Mouse (Mus musculus) liver, adult (tissue): ENCODE measurements around the gene Prrt3.

Source experiments
- GATA4 ChIP-seq: IDR thresholded peaks from 2 replicates; pipeline ENCODE4 v1.6.1; 2014; ENCODE audit warnings: mild to moderate bottlenecking, low read length; ENCODE audit not compliant: insufficient replicate concordance

Gene Prrt3

GRCm38 (mm10) chr6:113501388-113502084 is at the start of gene Prrt3:
Gene Prrt3 (minus strand): TSS chr6:113501931.
- no peak for TF ChIP-seq GATA4

- no peak for TF ChIP-seq GATA4
Observed at GRCm38 (mm10) chr6:113543906-113544481, 42.3 kb upstream of the Prrt3 start.

GRCm38 (mm10) chr6:113541610-113542009 is 39.9 kb upstream of the Prrt3 start:
- no peak for TF ChIP-seq GATA4

- TF ChIP-seq GATA4 = no peak
Observed at GRCm38 (mm10) chr6:113534886-113535285, 33.2 kb upstream of the Prrt3 start.

- no peak for TF ChIP-seq GATA4
Observed at GRCm38 (mm10) chr6:113531840-113532404, 30.2 kb upstream of the Prrt3 start.

GRCm38 (mm10) chr6:113530932-113531839 is 29.5 kb upstream of the Prrt3 start, which contains the start of the genes Emc3 and Fancd2:
Gene Emc3 (minus strand): TSS chr6:113531652.
Gene Fancd2 (plus strand): TSS chr6:113531682.
- TF ChIP-seq GATA4 = no peak; the same call in 1 of the 2 replicates

- no peak for TF ChIP-seq GATA4
Observed at GRCm38 (mm10) chr6:113523420-113523819, 21.7 kb upstream of the Prrt3 start.

GRCm38 (mm10) chr6:113522310-113522709 is 20.6 kb upstream of the Prrt3 start:
- no peak for TF ChIP-seq GATA4

- no peak for TF ChIP-seq GATA4
Observed at GRCm38 (mm10) chr6:113517434-113518080, 15.8 kb upstream of the Prrt3 start.

- no peak for TF ChIP-seq GATA4
Observed at GRCm38 (mm10) chr6:113514600-113514999, 12.9 kb upstream of the Prrt3 start.

GRCm38 (mm10) chr6:113513944-113514343 is 12.2 kb upstream of the Prrt3 start:
- no peak for TF ChIP-seq GATA4

GRCm38 (mm10) chr6:113508947-113509280 is 7.2 kb upstream of the Prrt3 start:
- TF ChIP-seq GATA4 = no peak

- no peak for TF ChIP-seq GATA4
Observed at GRCm38 (mm10) chr6:113508272-113508946, 6.7 kb upstream of the Prrt3 start.

GRCm38 (mm10) chr6:113507130-113507529 is 5.4 kb upstream of the Prrt3 start:
- TF ChIP-seq GATA4 = no peak

- TF ChIP-seq GATA4 = no peak
Observed at GRCm38 (mm10) chr6:113505689-113506088, 4.0 kb upstream of the Prrt3 start.

- TF ChIP-seq GATA4 = no peak
Observed at GRCm38 (mm10) chr6:113502801-113503200, 1.1 kb upstream of the Prrt3 start.
